Mouse (Mus musculus): ENCODE data around the gene Zfp618.

The Zfp618 gene

GRCm38 (mm10) chr4:63056641-63057415 is 91.5 kb downstream of the Zfp618 start:
- ChIA-PET POLR2A (interaction anchor here in 1 of 4 experiments (0.6 to 0.7 kb wide), 3 partner anchors 174 to 1245 kb away, joined by 4 to 7 read pairs (median 4); no protein-coding TSS in a partner anchor), CTCF (no interaction called here)

- CTCF ChIA-PET = no interaction called here
- POLR2A ChIA-PET = interaction anchor here in 1 of 4 experiments (0.6 to 0.7 kb wide), 3 partner anchors 173 to 1246 kb away, joined by 4 to 7 read pairs (median 4); no protein-coding TSS in a partner anchor
Observed at GRCm38 (mm10) chr4:63057581-63057980, 92.2 kb downstream of the Zfp618 start.

- ChIA-PET CTCF (no interaction called here), POLR2A (no interaction called here)
Observed at GRCm38 (mm10) chr4:63058686-63059085, 93.3 kb downstream of the Zfp618 start.

- CTCF ChIA-PET = no interaction called here
- POLR2A ChIA-PET = no interaction called here
Observed at GRCm38 (mm10) chr4:63060358-63060757, 95.0 kb downstream of the Zfp618 start.

GRCm38 (mm10) chr4:63061411-63061810 is 96.0 kb downstream of the Zfp618 start:
- CTCF ChIA-PET = no interaction called here
- POLR2A ChIA-PET = no interaction called here

- POLR2A ChIA-PET = no interaction called here
- CTCF ChIA-PET = no interaction called here
Observed at GRCm38 (mm10) chr4:63063360-63063759, 98.0 kb downstream of the Zfp618 start.

GRCm38 (mm10) chr4:63064911-63065310 is 99.5 kb downstream of the Zfp618 start:
- ChIA-PET CTCF (no interaction called here), POLR2A (no interaction called here)

GRCm38 (mm10) chr4:63066796-63067195 is 101.4 kb downstream of the Zfp618 start:
- ChIA-PET CTCF (no interaction called here), POLR2A (no interaction called here)

- POLR2A ChIA-PET = no interaction called here
- CTCF ChIA-PET = no interaction called here
Observed at GRCm38 (mm10) chr4:63067822-63068221, 102.4 kb downstream of the Zfp618 start.

GRCm38 (mm10) chr4:63068499-63069175 is 103.3 kb downstream of the Zfp618 start:
- ChIA-PET POLR2A (interaction anchor here in 1 of 4 experiments (0.7 kb wide), 1 partner anchor 1349 kb away, joined by 3 read pairs; no protein-coding TSS in a partner anchor), CTCF (no interaction called here)

GRCm38 (mm10) chr4:63071413-63072260 is 106.3 kb downstream of the Zfp618 start:
- ChIA-PET POLR2A (no interaction called here), CTCF (no interaction called here)

- ChIA-PET CTCF (no interaction called here), POLR2A (no interaction called here)
Observed at GRCm38 (mm10) chr4:63073139-63073538, 107.8 kb downstream of the Zfp618 start.

- ChIA-PET CTCF (no interaction called here), POLR2A (no interaction called here)
Observed at GRCm38 (mm10) chr4:63079159-63079558, 113.8 kb downstream of the Zfp618 start.

- POLR2A ChIA-PET = interaction anchor here in 1 of 4 experiments (2.1 kb wide), 1 partner anchor 28 kb away, joined by 5 read pairs; no protein-coding TSS in a partner anchor
Observed at GRCm38 (mm10) chr4:63084473-63084889, 119.1 kb downstream of the Zfp618 start.

GRCm38 (mm10) chr4:63089484-63089883 is 124.1 kb downstream of the Zfp618 start:
- ChIA-PET CTCF (interaction anchor here in 1 of 4 experiments (0.6 kb wide), 1 partner anchor 873 kb away, joined by 3 read pairs; no protein-coding TSS in a partner anchor), POLR2A (no interaction called here)

More at GRCm38 (mm10) chr4:63084473-63084889, 119.1 kb downstream of the Zfp618 start:
- CTCF ChIA-PET = no interaction called here

- POLR2A ChIA-PET = no interaction called here
- CTCF ChIA-PET = no interaction called here
Observed at GRCm38 (mm10) chr4:63091151-63091550, 125.8 kb downstream of the Zfp618 start.

GRCm38 (mm10) chr4:63097603-63098002 is 132.2 kb downstream of the Zfp618 start:
- ChIA-PET CTCF (no interaction called here), POLR2A (no interaction called here)

GRCm38 (mm10) chr4:63100478-63100877 is 135.1 kb downstream of the Zfp618 start:
- CTCF ChIA-PET = interaction anchor here in 1 of 4 experiments (1.4 kb wide), 1 partner anchor 18 kb away, joined by 4 read pairs; no protein-coding TSS in a partner anchor
- POLR2A ChIA-PET = no interaction called here

- ChIA-PET CTCF (no interaction called here), POLR2A (no interaction called here)
Observed at GRCm38 (mm10) chr4:63102025-63102424, 136.7 kb downstream of the Zfp618 start.

GRCm38 (mm10) chr4:63105651-63106050 is 140.3 kb downstream of the Zfp618 start:
- POLR2A ChIA-PET = no interaction called here

More at GRCm38 (mm10) chr4:63105651-63106050, 140.3 kb downstream of the Zfp618 start:
- CTCF ChIA-PET = interaction anchor here in 1 of 4 experiments (0.7 kb wide), 1 partner anchor 165 kb away, joined by 12 read pairs; no protein-coding TSS in a partner anchor
